Mouse (Mus musculus): ENCODE data around the gene Rc3h2.

DNA sequence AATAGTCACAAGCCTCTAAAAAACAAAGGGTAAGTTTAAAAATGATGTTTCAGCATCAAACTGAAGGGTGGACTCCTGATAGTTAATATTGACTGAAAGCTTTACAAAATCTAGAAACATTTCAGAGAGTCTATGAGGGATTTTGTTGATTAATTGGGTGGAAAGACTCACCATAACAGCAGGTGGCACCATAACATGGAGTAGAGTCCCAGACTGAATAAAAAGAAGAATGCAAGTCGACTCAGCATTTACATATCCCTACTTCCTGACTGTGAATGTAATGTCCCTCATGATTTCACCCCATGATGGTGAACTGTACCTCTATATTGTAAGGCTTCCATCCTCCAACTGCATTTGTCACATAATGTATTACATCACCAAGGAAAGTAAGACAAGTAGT is 27.2 kb downstream of the Rc3h2 start:
- no peak for TF ChIP-seq TCF12 (IDR thresholded peaks at IDR 0.05; ENCODE audit: insufficient read depth, poor library complexity, severe bottlenecking)
- TF ChIP-seq POLR2A (IDR thresholded peaks at IDR 0.05; ENCODE audit: insufficient read length, low read depth) = no peak
- no peak for TF ChIP-seq CEBPB (IDR thresholded peaks at IDR 0.05; ENCODE audit: insufficient read depth, poor library complexity, severe bottlenecking)
- no peak for TF ChIP-seq SRF (IDR thresholded peaks at IDR 0.05; ENCODE audit: control insufficient read depth, insufficient read length, low read depth)
- no peak for TF ChIP-seq MAX (IDR thresholded peaks at IDR 0.05; ENCODE audit: low read depth)
- TF ChIP-seq E2F4 (IDR thresholded peaks at IDR 0.05; ENCODE audit: insufficient read depth) = no peak
- TF ChIP-seq POLR2AphosphoS2 (IDR thresholded peaks at IDR 0.05; ENCODE audit: insufficient read length, low read depth) = no peak
- no peak for TF ChIP-seq USF1 (IDR thresholded peaks at IDR 0.05; ENCODE audit: low read depth)
- TF ChIP-seq MYOD1 (IDR thresholded peaks at IDR 0.05; ENCODE audit: control insufficient read depth in 1 of 3, insufficient read length in 2 of 3, low read depth in 2 of 3) = no peak
- no peak for TF ChIP-seq MYOG (IDR thresholded peaks at IDR 0.05; ENCODE audit: control insufficient read depth in 1 of 3, insufficient read depth in 1 of 3, insufficient read length in 2 of 3, low read depth in 2 of 3)
- no peak for TF ChIP-seq REST (IDR thresholded peaks at IDR 0.05; ENCODE audit: insufficient read depth, insufficient read length)

Data from myocyte (in vitro differentiated cells).